Mouse (Mus musculus): ENCODE results near the gene Kif19a.
A peak's percentile ranks its signal among the peaks of the same experiment; 100 is the strongest.

Kif19a gene

GRCm38 (mm10) chr11:114764820-114765818 lies at the start of gene Kif19a:
Gene Kif19a (plus strand): TSS chr11:114765388.
- peak; percentile 53 for DNase-seq (ENCODE audit: low spot score)

- DNase-seq (ENCODE audit: low spot score), result no peak
Observed at GRCm38 (mm10) chr11:114715531-114715930, 49.7 kb upstream of the Kif19a start.

- DNase-seq (ENCODE audit: low spot score), result no peak
Observed at GRCm38 (mm10) chr11:114720535-114720934, 44.7 kb upstream of the Kif19a start.

- no peak for DNase-seq (ENCODE audit: low spot score)
Observed at GRCm38 (mm10) chr11:114722438-114722837, 42.8 kb upstream of the Kif19a start.

GRCm38 (mm10) chr11:114723030-114723429 lies 42.2 kb upstream of the Kif19a start:
- DNase-seq (ENCODE audit: low spot score), result peak; percentile 53

- peak; percentile 37 for DNase-seq (ENCODE audit: low spot score)
Observed at GRCm38 (mm10) chr11:114724787-114725590, 40.2 kb upstream of the Kif19a start.

GRCm38 (mm10) chr11:114726965-114727825 lies 38.0 kb upstream of the Kif19a start, which contains the start of gene Dnaic2:
Gene Dnaic2 (plus strand): TSS chr11:114727408.
- peak; percentile 74 for DNase-seq (ENCODE audit: low spot score)

- no peak for DNase-seq (ENCODE audit: low spot score)
Observed at GRCm38 (mm10) chr11:114727826-114728186, 37.4 kb upstream of the Kif19a start.

GRCm38 (mm10) chr11:114728333-114728732 lies 36.9 kb upstream of the Kif19a start:
- DNase-seq (ENCODE audit: low spot score), result no peak

GRCm38 (mm10) chr11:114729832-114730363 lies 35.3 kb upstream of the Kif19a start:
- no peak for DNase-seq (ENCODE audit: low spot score)

GRCm38 (mm10) chr11:114731711-114732110 lies 33.5 kb upstream of the Kif19a start:
- no peak for DNase-seq (ENCODE audit: low spot score)

- no peak for DNase-seq (ENCODE audit: low spot score)
Observed at GRCm38 (mm10) chr11:114732890-114733289, 32.3 kb upstream of the Kif19a start.

- DNase-seq (ENCODE audit: low spot score), result no peak
Observed at GRCm38 (mm10) chr11:114736111-114736510, 29.1 kb upstream of the Kif19a start.

GRCm38 (mm10) chr11:114736913-114737624 lies 28.1 kb upstream of the Kif19a start:
- no peak for DNase-seq (ENCODE audit: low spot score)

- no peak for DNase-seq (ENCODE audit: low spot score)
Observed at GRCm38 (mm10) chr11:114740598-114740997, 24.6 kb upstream of the Kif19a start.

- no peak for DNase-seq (ENCODE audit: low spot score)
Observed at GRCm38 (mm10) chr11:114741451-114741850, 23.7 kb upstream of the Kif19a start.

GRCm38 (mm10) chr11:114745134-114745533 lies 20.1 kb upstream of the Kif19a start:
- peak; percentile 64 for DNase-seq (ENCODE audit: low spot score)

GRCm38 (mm10) chr11:114747564-114748138 lies 17.5 kb upstream of the Kif19a start:
- no peak for DNase-seq (ENCODE audit: low spot score)

- DNase-seq (ENCODE audit: low spot score), result no peak
Observed at GRCm38 (mm10) chr11:114769911-114770310, 4.7 kb downstream of the Kif19a start.

GRCm38 (mm10) chr11:114771896-114772295 lies 6.7 kb downstream of the Kif19a start:
- DNase-seq (ENCODE audit: low spot score), result no peak
